Mouse (Mus musculus): ENCODE results near the gene Akr1c13.

Gene Akr1c13

DNA sequence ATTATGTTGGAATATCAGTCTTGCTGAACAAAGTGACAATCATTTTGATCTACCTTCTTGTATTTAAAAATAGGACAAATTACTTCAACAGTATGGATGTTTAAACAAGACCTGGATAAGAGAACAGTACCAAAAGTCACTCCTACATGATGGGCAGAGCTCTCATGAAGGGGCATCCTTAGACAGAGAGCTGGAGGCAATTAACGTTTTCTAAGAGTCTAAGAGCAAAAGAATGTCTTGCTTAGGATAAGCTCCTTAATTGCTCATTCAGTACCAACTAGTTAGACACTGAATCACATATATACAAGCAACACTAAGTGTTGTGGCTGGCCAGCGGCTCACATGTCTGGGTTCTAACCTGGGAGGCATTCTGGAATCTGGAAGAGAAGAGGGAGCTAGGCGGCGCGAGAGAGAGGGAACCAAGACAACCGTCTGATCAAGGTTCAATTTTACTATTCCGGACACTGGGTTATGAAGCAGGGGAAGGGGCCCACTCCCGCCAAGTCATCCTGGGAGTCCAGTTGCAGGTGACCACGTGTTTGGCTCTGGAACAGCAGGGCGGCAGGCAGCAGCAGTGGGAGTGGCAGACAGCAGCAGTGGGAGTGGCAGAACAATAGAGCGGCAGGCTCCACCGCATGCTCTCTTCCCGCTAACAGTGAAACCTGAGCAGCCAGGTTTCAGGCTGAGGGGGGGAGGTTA is 54.1 kb downstream of the Akr1c13 start:
- no peak for DNase-seq

GRCm38 (mm10) chr13:4249347-4249746 is 58.4 kb downstream of the Akr1c13 start:
- no peak for DNase-seq
